Mouse (Mus musculus): ENCODE data around the gene Polr2f. TPM values are rescaled to one million over a fixed set of nuclear protein-coding genes. Genes with fewer than 3 reads are reported as not detected.

Gene Polr2f
- 281 and 302 TPM in 2 replicates for polyA plus RNA-seq (2015; fragmentation: Nextera tagmentation; extraction: Ambion mirVana)

GRCm38 (mm10) chr15:79140866-79141565, at the start of gene Polr2f, which contains the start of gene 1700088E04Rik:
TSS of gene Polr2f (plus strand) at chr15:79141009.
TSS of gene 1700088E04Rik (minus strand) at chr15:79141253.
- Histone ChIP-seq H3K4me1 (ENCODE audit: control insufficient read depth, insufficient read depth, low read length) (peaks cover 15% of the 10 kb centered on the region), H3K36me3 (ENCODE audit: control insufficient read depth, insufficient read depth, low read length) (0 out of 2 replicates have a peak, but pooled peaks cover 5% of the 10 kb centered on the region), H3K27ac (ENCODE audit: low read length) (peak within 1 kb of the TSS; percentile 50), H3K9ac (ENCODE audit: low read length) (peak within 1 kb of the TSS; percentile 72), H3K4me2 (ENCODE audit: low read depth, low read length) (peak within 1 kb of the TSS; percentile 85), H3K9me3 (replicated peaks; ENCODE audit: control insufficient read depth, low read length) (no peaks in the 10 kb centered on the region), H3K4me3 (replicated peaks; ENCODE audit: low read length) (peak within 1 kb of the TSS; percentile 64), H3K27me3 (ENCODE audit: control insufficient read depth, insufficient read depth, low read length) (no peaks in the 10 kb centered on the region)
- WGBS = under 1% methylated on average over 57 of the region's 57 CpGs
- peak; percentile 88 for ATAC-seq (ENCODE audit: insufficient read depth, low FRiP score)

- Histone ChIP-seq H3K4me2 (ENCODE audit: low read depth, low read length) (no peak overlapping the region), H3K4me1 (ENCODE audit: control insufficient read depth, insufficient read depth, low read length) (peaks cover 12% of the 10 kb centered on the region), H3K4me3 (replicated peaks; ENCODE audit: low read length) (no peak overlapping the region), H3K27me3 (ENCODE audit: control insufficient read depth, insufficient read depth, low read length) (no peaks in the 10 kb centered on the region), H3K27ac (ENCODE audit: low read length) (peak overlapping the region; percentile 15; the same call in 1 of the 2 replicates), H3K9ac (ENCODE audit: low read length) (0 out of 2 replicates have a peak overlapping the region, but pooled peaks have one; percentile 2), H3K9me3 (replicated peaks; ENCODE audit: control insufficient read depth, low read length) (no peaks in the 10 kb centered on the region), H3K36me3 (ENCODE audit: control insufficient read depth, insufficient read depth, low read length) (peaks cover 12% of the 10 kb centered on the region)
- no peak for ATAC-seq (ENCODE audit: insufficient read depth, low FRiP score)
- 77% methylated on average over 6 of the region's 6 CpGs for WGBS
Measured at GRCm38 (mm10) chr15:79092284-79092683, 48.5 kb upstream of the Polr2f start.

GRCm38 (mm10) chr15:79093083-79093839, 47.5 kb upstream of the Polr2f start:
- peaks cover 12% of the 10 kb centered on the region for H3K36me3 ChIP-seq (ENCODE audit: control insufficient read depth, insufficient read depth, low read length)
- H3K4me3 ChIP-seq (replicated peaks; ENCODE audit: low read length) = no peak overlapping the region
- peak overlapping the region; percentile 82 for H3K27ac ChIP-seq (ENCODE audit: low read length)
- H3K9me3 ChIP-seq (replicated peaks; ENCODE audit: control insufficient read depth, low read length) = no peaks in the 10 kb centered on the region
- H3K9ac ChIP-seq (ENCODE audit: low read length) = 0 out of 2 replicates have a peak overlapping the region, but pooled peaks have one; percentile 2
- WGBS = 48% methylated on average over 7 of the region's 7 CpGs
- ATAC-seq (ENCODE audit: insufficient read depth, low FRiP score) = peak; percentile 74
- no peak overlapping the region for H3K4me2 ChIP-seq (ENCODE audit: low read depth, low read length)
- no peaks in the 10 kb centered on the region for H3K27me3 ChIP-seq (ENCODE audit: control insufficient read depth, insufficient read depth, low read length)
- peaks cover 22% of the 10 kb centered on the region for H3K4me1 ChIP-seq (ENCODE audit: control insufficient read depth, insufficient read depth, low read length)

- 82% methylated on average over 5 of the region's 5 CpGs for WGBS
Measured at GRCm38 (mm10) chr15:79095483-79095882, 45.3 kb upstream of the Polr2f start.

GRCm38 (mm10) chr15:79096556-79096955, 44.3 kb upstream of the Polr2f start:
- no peak for ATAC-seq (ENCODE audit: insufficient read depth, low FRiP score)
- Histone ChIP-seq H3K9me3 (replicated peaks; ENCODE audit: control insufficient read depth, low read length) (no peaks in the 10 kb centered on the region), H3K4me3 (replicated peaks; ENCODE audit: low read length) (no peak overlapping the region), H3K36me3 (ENCODE audit: control insufficient read depth, insufficient read depth, low read length) (no peaks in the 10 kb centered on the region), H3K4me1 (ENCODE audit: control insufficient read depth, insufficient read depth, low read length) (peaks cover 36% of the 10 kb centered on the region), H3K27ac (ENCODE audit: low read length) (peak overlapping the region; percentile 95), H3K27me3 (ENCODE audit: control insufficient read depth, insufficient read depth, low read length) (no peaks in the 10 kb centered on the region), H3K4me2 (ENCODE audit: low read depth, low read length) (no peak overlapping the region), H3K9ac (ENCODE audit: low read length) (0 out of 2 replicates have a peak overlapping the region, but pooled peaks have one; percentile 19)
- 59% methylated on average over 3 of the region's 3 CpGs for WGBS

More at GRCm38 (mm10) chr15:79095483-79095882, 45.3 kb upstream of the Polr2f start:
- no peaks in the 10 kb centered on the region for H3K27me3 ChIP-seq (ENCODE audit: control insufficient read depth, insufficient read depth, low read length)
- H3K4me1 ChIP-seq (ENCODE audit: control insufficient read depth, insufficient read depth, low read length) = peaks cover 29% of the 10 kb centered on the region
- no peaks in the 10 kb centered on the region for H3K36me3 ChIP-seq (ENCODE audit: control insufficient read depth, insufficient read depth, low read length)
- H3K9me3 ChIP-seq (replicated peaks; ENCODE audit: control insufficient read depth, low read length) = no peaks in the 10 kb centered on the region
- H3K4me2 ChIP-seq (ENCODE audit: low read depth, low read length) = no peak overlapping the region
- no peak for ATAC-seq (ENCODE audit: insufficient read depth, low FRiP score)
- 0 out of 2 replicates have a peak overlapping the region, but pooled peaks have one; percentile 95 for H3K27ac ChIP-seq (ENCODE audit: low read length)
- no peak overlapping the region for H3K9ac ChIP-seq (ENCODE audit: low read length)
- H3K4me3 ChIP-seq (replicated peaks; ENCODE audit: low read length) = no peak overlapping the region

GRCm38 (mm10) chr15:79097135-79097534, 43.7 kb upstream of the Polr2f start:
- Histone ChIP-seq H3K4me3 (replicated peaks; ENCODE audit: low read length) (no peak overlapping the region), H3K4me2 (ENCODE audit: low read depth, low read length) (peak overlapping the region; percentile 35), H3K27ac (ENCODE audit: low read length) (peak overlapping the region; percentile 95), H3K36me3 (ENCODE audit: control insufficient read depth, insufficient read depth, low read length) (no peaks in the 10 kb centered on the region), H3K9ac (ENCODE audit: low read length) (peak overlapping the region; percentile 57), H3K9me3 (replicated peaks; ENCODE audit: control insufficient read depth, low read length) (no peaks in the 10 kb centered on the region), H3K4me1 (ENCODE audit: control insufficient read depth, insufficient read depth, low read length) (peaks cover 39% of the 10 kb centered on the region), H3K27me3 (ENCODE audit: control insufficient read depth, insufficient read depth, low read length) (no peaks in the 10 kb centered on the region)
- no peak for ATAC-seq (ENCODE audit: insufficient read depth, low FRiP score)
- 15% methylated on average over 2 of the region's 2 CpGs for WGBS

- H3K36me3 ChIP-seq (ENCODE audit: control insufficient read depth, insufficient read depth, low read length) = no peaks in the 10 kb centered on the region
- ATAC-seq (ENCODE audit: insufficient read depth, low FRiP score) = peak; percentile 87
- H3K4me2 ChIP-seq (ENCODE audit: low read depth, low read length) = peak overlapping the region; percentile 35
- H3K9ac ChIP-seq (ENCODE audit: low read length) = peak overlapping the region; percentile 57
- H3K27ac ChIP-seq (ENCODE audit: low read length) = peak overlapping the region; percentile 95
- H3K4me1 ChIP-seq (ENCODE audit: control insufficient read depth, insufficient read depth, low read length) = peaks cover 39% of the 10 kb centered on the region
- WGBS = 18% methylated on average over 6 of the region's 6 CpGs
- no peaks in the 10 kb centered on the region for H3K27me3 ChIP-seq (ENCODE audit: control insufficient read depth, insufficient read depth, low read length)
- H3K4me3 ChIP-seq (replicated peaks; ENCODE audit: low read length) = no peak overlapping the region
- H3K9me3 ChIP-seq (replicated peaks; ENCODE audit: control insufficient read depth, low read length) = no peaks in the 10 kb centered on the region
Measured at GRCm38 (mm10) chr15:79097611-79098025, 43.2 kb upstream of the Polr2f start.

- H3K9ac ChIP-seq (ENCODE audit: low read length) = peak overlapping the region; percentile 57
- no peaks in the 10 kb centered on the region for H3K36me3 ChIP-seq (ENCODE audit: control insufficient read depth, insufficient read depth, low read length)
- no peak for ATAC-seq (ENCODE audit: insufficient read depth, low FRiP score)
- no peaks in the 10 kb centered on the region for H3K27me3 ChIP-seq (ENCODE audit: control insufficient read depth, insufficient read depth, low read length)
- no peak overlapping the region for H3K4me3 ChIP-seq (replicated peaks; ENCODE audit: low read length)
- WGBS = 52% methylated on average over 5 of the region's 5 CpGs
- H3K9me3 ChIP-seq (replicated peaks; ENCODE audit: control insufficient read depth, low read length) = no peaks in the 10 kb centered on the region
- peak overlapping the region; percentile 95 for H3K27ac ChIP-seq (ENCODE audit: low read length)
- H3K4me1 ChIP-seq (ENCODE audit: control insufficient read depth, insufficient read depth, low read length) = peaks cover 39% of the 10 kb centered on the region
- H3K4me2 ChIP-seq (ENCODE audit: low read depth, low read length) = 0 out of 2 replicates have a peak overlapping the region, but pooled peaks have one; percentile 35
Measured at GRCm38 (mm10) chr15:79098220-79098619, 42.6 kb upstream of the Polr2f start.
